25 mouse cellular contexts compared by ENCODE assay signal in genomic region chr1:160464148-160464547, GRCm38 (mm10).
"Had no signal": no experiment of that assay in that cellular context is flagged by ENCODE, and none has a peak within 500 bp of the region (broad histone marks: within the 10 kb centered on the region; RNA-seq: fewer than 3 reads in every experiment).

No protein-coding gene starts in this region.

- DNase-seq: gastrocnemius, adult 2 months; gastrocnemius, postnatal 10 days; gastrocnemius, postnatal 25 days; heart, adult 2 months; heart, postnatal 14 days; heart, postnatal 4 days; kidney, adult 18-20 months; kidney, adult 8-10 months; kidney, postnatal 10 days; kidney, postnatal 25 days; kidney, postnatal 4 days; layer of hippocampus, adult 9-11 months; layer of hippocampus, postnatal 36 days; left cerebral cortex, postnatal 4 days had no signal

- H3K4me1 ChIP-seq: hindbrain, embryonic 10.5 days; hindbrain, embryonic 12.5 days; intestine, embryonic 15.5 days; limb, embryonic 13.5 days; limb, embryonic 15.5 days; liver, embryonic 12.5 days had no signal

- H3K4me3 ChIP-seq: gastrocnemius, adult 2 months; heart, adult 2 months; hindbrain, embryonic 10.5 days; hindbrain, embryonic 12.5 days; intestine, embryonic 15.5 days; limb, embryonic 13.5 days; limb, embryonic 15.5 days; liver, embryonic 12.5 days had no signal

- ATAC-seq: hindbrain, embryonic 16.5 days; inflammation-experienced regulatory T-cells, adult 6 months; intestine, embryonic 15.5 days; intestine, postnatal 0 days; liver, embryonic 12.5 days had no signal

- H3K9ac ChIP-seq: hindbrain, embryonic 12.5 days; hindbrain, embryonic 14.5 days; intestine, embryonic 15.5 days; limb, embryonic 13.5 days; limb, embryonic 15.5 days; liver, embryonic 12.5 days had no signal

- H3K4me2 ChIP-seq: heart, embryonic 11.5 days; hindbrain, embryonic 12.5 days; hindbrain, embryonic 14.5 days; intestine, embryonic 15.5 days; limb, embryonic 13.5 days; limb, embryonic 15.5 days; liver, embryonic 12.5 days had no signal

- H3K36me3 ChIP-seq: hindbrain, embryonic 10.5 days; hindbrain, embryonic 12.5 days; intestine, embryonic 15.5 days; limb, embryonic 13.5 days; limb, embryonic 15.5 days; liver, embryonic 12.5 days had no signal

- H3K27ac ChIP-seq: gastrocnemius, adult 2 months; heart, adult 2 months; hindbrain, embryonic 10.5 days; hindbrain, embryonic 12.5 days; hindbrain, embryonic 14.5 days; intestine, embryonic 15.5 days; limb, embryonic 13.5 days; limb, embryonic 15.5 days; liver, embryonic 12.5 days had no signal

- H3K9me3 ChIP-seq: hindbrain, embryonic 10.5 days; hindbrain, embryonic 12.5 days; intestine, embryonic 15.5 days; limb, embryonic 13.5 days; limb, embryonic 15.5 days; liver, embryonic 12.5 days had no signal

- H3K27me3 ChIP-seq: hindbrain, embryonic 12.5 days; intestine, embryonic 15.5 days; limb, embryonic 13.5 days; limb, embryonic 15.5 days; liver, embryonic 12.5 days had no signal
